8 mouse cellular contexts compared by ENCODE assay signal in the genomic region with DNA sequence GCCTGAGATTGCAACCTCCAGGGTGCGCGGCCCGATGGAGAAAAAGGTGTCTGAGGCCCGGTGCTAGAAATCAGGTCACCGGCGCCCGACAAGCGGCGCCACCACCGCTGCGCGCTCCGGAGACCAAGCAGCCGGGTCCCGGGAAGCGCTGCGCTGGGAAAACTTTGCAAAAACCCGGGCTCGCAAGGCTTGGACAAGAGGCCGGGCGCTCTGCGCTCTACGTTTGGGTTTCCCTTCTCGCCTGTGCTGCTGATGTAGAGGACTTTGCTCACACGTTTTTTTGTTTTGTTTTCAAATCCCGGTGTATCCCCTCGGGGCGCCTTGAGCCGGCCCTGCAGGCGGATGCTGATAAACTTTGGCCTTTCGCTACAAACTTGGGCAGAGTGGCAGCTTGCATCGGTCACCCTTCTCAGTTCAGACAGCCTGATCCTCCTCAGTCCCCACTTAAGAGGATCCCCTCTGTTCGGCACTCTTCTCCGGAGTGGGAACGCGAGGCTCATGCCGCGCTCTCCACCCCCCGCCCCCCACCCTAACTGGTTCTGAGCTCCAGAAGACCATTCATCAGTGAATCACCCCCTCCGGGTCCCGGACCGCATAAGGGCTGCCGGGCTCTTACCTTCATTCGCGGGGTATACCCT. TPM values are rescaled to one million over a fixed set of nuclear protein-coding genes. Genes with fewer than 3 reads are reported as not detected.
A peak's percentile ranks its signal among the peaks of the same experiment; 100 is the strongest.
DNase-seq lines count a peak whose midpoint lies in the region; ATAC-seq lines count a peak whose summit lies in the region.

No protein-coding gene starts in this region.

- H3K9ac ChIP-seq in intestine, embryonic 14.5 days (ENCODE audit: low read length), result peak overlapping the region; percentile 56
- H3K9ac ChIP-seq in midbrain, embryonic 13.5 days (replicated peaks), result peak overlapping the region; percentile 84

- DNase-seq in cerebellum, postnatal 10 days, result peak; percentile 52 to 53
- no peak for DNase-seq in cerebellum, adult 8-10 months
- DNase-seq in gastrocnemius, postnatal 36 days, result peak; percentile 28 to 56
- peak; percentile 89 for DNase-seq in intestine, embryonic 14.5 days (ENCODE audit: low spot score)
- DNase-seq in liver, result peak; percentile 26
- peak; percentile 60 for DNase-seq in urinary bladder, postnatal 14 days (ENCODE audit: low spot score)

- ATAC-seq in common myeloid progenitor, adult 5-6 weeks (replicated peaks; ENCODE audit: low read depth, poor library complexity, severe bottlenecking), result peak; percentile 10
- peak; percentile 48 for ATAC-seq in intestine, embryonic 14.5 days (replicated peaks; ENCODE audit: low FRiP score, low TSS enrichment, low read depth)
- ATAC-seq in midbrain, embryonic 13.5 days, result no peak; the same call in none of the 2 replicates

- intact Hi-C loops in gastrocnemius, postnatal 36 days (cut with DNase I), result loop anchor here (2.0 kb wide), 1 partner anchor 52 kb away; no protein-coding TSS in a partner anchor

- peak overlapping the region; percentile 97 for H3K4me2 ChIP-seq in intestine, embryonic 14.5 days (ENCODE audit: low read length)
- peak overlapping the region; percentile 92 for H3K4me2 ChIP-seq in midbrain, embryonic 13.5 days (replicated peaks)

- 0 out of 2 replicates have a peak, but pooled peaks cover 4% of the 10 kb centered on the region for H3K27me3 ChIP-seq in intestine, embryonic 14.5 days (replicated peaks; ENCODE audit: control insufficient read depth, insufficient read depth, low read length)
- peaks cover 3% of the 10 kb centered on the region; the same call in 1 of the 2 replicates for H3K27me3 ChIP-seq in midbrain, embryonic 13.5 days

- peaks cover 17% of the 10 kb centered on the region for H3K4me1 ChIP-seq in intestine, embryonic 14.5 days (replicated peaks; ENCODE audit: control insufficient read depth, insufficient read depth, low read length)
- peaks cover 53% of the 10 kb centered on the region for H3K4me1 ChIP-seq in midbrain, embryonic 13.5 days (replicated peaks)

- H3K4me3 ChIP-seq in intestine, embryonic 14.5 days (ENCODE audit: low read depth, low read length), result peak overlapping the region; percentile 69
- H3K4me3 ChIP-seq in midbrain, embryonic 13.5 days (replicated peaks), result peak overlapping the region; percentile 73

- H3K36me3 ChIP-seq in intestine, embryonic 14.5 days (ENCODE audit: control insufficient read depth, insufficient read depth, low read length), result no peaks in the 10 kb centered on the region
- no peaks in the 10 kb centered on the region; the same call in 1 of the 2 replicates for H3K36me3 ChIP-seq in midbrain, embryonic 13.5 days

- H3K27ac ChIP-seq in intestine, embryonic 14.5 days (ENCODE audit: low read depth), result peak overlapping the region; percentile 60
- H3K27ac ChIP-seq in midbrain, embryonic 13.5 days, result peak overlapping the region; percentile 90

- no peaks in the 10 kb centered on the region for H3K9me3 ChIP-seq in intestine, embryonic 14.5 days (ENCODE audit: control insufficient read depth, low read length)
- no peaks in the 10 kb centered on the region for H3K9me3 ChIP-seq in midbrain, embryonic 13.5 days

- WGBS in intestine, embryonic 14.5 days, result under 1% methylated on average over 45 of the region's 45 CpGs
- under 1% methylated on average over 45 of the region's 45 CpGs for WGBS in midbrain, embryonic 13.5 days

RNA-seq across cellular contexts. Expression of a gene that starts 0.4 kb away (rescaled TPM):
- total RNA-seq in common myeloid progenitor, adult 5-6 weeks (2017), result 1.0 and 1.5 TPM in 2 replicates
- 1 to 10 TPM; 1.5 to 2.0 TPM for total RNA-seq in gastrocnemius, postnatal 36 days (2021)
- 15.4 TPM in 2 replicates for polyA plus RNA-seq in intestine, embryonic 14.5 days (2014; fragmentation: Nextera tagmentation; extraction: Ambion mirVana)
- polyA plus RNA-seq in midbrain, embryonic 13.5 days (2015; fragmentation: Nextera tagmentation; extraction: Ambion mirVana), result 36.5 and 37.5 TPM in 2 replicates
